Mouse (Mus musculus): Measurements from ENCODE around the gene Slc16a4.

Slc16a4 gene

DNA sequence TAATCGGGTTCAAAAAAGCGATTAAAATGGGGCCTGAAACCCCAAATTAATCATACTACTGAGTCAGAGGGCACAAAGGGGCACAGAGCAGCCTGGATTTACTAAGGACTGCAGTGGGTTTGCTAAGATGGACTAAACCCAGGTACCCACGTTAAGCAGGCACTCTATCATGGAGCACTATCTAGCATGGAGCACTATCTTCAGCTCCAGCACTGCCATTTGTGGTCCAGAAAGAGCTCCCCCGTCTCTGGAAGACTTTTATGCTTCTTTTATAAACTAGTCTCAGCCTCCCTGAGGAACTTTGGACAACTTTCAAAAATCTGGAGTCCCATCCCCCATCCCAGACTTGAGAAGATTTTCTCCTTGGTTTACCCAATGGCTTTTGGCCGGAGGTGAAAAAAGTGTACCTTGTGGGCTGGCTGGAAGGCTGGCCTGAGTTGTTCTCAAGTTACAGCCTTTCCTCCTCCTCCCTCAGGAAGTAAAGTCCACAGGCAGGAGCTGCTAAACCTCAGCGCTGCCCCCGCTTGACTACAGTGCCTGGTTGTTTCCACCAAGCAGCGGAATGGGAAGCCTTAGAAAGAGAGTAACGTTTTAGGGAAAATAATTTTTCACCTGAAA is at the start of gene Slc16a4:
TSS of gene Slc16a4 (plus strand) at position 467 of the 618 bp plus-strand sequence.
- peak; percentile 97 for DNase-seq

DNA sequence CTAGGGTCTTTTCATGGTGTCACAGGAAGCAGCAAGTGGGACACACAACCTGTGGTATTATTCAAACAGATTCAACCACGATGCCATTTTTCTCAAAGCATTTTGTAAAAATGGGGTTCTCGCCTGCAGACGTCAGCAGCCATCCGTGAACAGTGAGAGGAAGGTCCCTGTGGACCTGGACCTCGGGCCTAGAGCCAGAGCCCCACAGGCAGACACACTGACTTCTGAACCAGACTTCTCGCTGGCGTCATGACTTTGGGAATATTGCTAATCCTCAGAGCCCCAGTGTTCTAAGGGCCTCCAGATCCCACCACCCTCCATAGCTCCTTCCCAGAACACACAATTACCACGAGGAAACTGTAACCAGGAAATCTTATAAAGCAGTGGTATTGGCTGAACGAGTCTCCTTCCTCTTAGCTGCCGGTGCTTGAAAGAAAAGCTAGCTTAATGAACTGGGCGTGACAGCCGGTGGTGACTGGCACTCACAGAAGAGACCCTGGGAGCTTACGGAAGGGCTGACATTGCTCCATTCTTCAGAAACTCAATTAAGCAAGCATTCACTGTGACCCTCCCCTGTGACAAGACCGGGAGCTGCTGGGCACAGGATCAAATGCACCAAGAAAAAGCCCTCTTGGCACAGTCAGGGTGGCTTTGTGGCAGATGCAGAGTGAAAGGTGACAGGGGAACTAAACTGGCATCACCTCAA is 49.5 kb upstream of the Slc16a4 start:
- peak; percentile 57 for DNase-seq

DNA sequence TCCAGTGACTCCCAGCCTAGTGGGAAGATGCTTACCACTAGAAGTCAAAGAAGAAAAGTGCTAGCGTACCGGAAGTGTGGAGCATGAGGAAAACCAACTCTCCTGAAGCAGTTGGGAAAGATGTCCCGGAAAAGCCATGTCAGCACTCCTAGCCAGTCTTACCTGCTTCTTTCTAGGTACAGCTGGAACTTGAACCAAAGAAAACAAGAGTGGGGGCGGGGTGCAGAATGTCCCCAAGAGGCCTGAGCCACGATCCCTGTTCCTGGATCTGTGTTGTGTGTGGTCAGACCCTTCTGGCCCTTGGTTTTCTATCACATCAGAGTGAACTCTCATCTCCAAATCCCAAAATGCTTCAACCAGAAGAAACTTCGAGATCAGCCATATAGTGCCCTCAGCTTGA is 44.2 kb upstream of the Slc16a4 start:
- no peak for DNase-seq

DNA sequence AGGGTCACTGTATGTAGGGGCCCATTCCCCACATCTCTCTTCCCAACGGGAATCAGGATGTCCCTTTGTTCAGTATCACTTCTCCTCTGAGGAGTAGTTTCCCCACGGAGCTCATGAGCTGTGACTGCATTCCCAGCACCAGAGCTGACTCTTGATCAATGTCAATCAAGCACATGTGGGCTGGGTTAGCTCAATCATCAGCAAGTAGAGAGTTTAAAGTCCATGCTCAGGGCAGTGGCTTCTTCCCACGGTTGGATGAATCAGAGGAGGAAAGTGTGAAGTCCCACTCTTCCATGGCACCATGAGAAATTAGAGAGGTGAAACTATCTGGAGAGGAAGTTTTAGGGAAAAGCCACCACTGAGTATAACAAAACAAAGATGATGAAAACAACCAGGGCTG is 42.0 kb upstream of the Slc16a4 start:
- DNase-seq = peak; percentile 83

DNA sequence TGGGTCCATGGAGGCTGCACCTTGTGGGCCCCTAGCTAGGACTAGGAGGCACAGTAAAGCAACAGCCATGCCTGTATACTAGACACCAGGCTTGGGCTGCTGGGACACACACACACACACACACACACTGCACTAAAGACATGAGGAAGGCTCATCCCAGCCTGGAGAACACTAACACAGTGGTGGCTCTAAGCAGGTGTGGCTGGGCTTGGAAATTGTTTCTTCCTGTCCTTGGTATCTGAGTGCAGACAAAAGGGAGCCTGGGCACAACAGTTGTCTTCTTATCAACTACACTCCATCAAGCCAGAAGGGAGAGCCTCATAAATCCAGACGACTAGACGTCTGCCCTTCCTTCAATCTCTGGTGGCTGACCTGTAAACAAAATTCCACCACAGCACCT is 40.7 kb upstream of the Slc16a4 start:
- DNase-seq = no peak

DNA sequence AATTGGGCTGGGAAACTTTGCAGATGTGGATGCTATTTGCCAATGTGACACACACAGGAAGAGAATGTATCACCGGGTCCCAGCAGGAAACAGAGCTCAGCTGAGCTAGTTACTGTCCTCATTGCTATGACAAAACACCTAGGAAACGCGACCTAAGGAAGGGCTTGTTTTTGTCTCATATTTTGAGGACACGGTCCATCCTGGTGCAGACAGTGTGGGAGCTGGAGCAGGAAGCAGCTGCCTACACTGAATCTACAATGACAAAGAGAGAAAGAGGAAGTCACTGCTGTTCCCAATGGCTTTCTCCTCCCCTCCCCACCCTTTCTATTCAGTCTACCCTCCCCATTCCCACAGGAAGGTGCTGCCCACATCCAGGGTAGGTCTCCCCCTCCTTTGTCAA is 39.0 kb upstream of the Slc16a4 start:
- peak; percentile 38 for DNase-seq

DNA sequence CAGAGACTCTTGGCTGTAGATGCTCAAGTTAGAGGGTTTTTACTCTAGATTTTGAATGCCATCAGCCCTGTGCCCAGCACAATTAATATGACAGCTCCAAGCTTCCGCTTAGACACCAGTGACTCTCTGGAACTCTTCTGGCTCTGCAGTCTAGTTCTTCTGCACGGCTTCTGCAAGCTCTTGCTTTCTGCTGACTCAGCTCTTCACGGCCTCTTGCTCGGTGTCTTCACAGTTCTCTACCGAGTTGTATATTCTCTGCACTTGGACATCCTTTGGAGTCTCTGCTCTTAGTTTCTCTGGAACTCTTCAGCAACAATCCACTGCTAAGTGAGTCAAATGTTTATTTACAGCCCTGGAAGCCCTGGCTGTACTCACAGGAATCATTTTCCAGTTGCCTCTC is 37.1 kb upstream of the Slc16a4 start:
- DNase-seq = no peak

DNA sequence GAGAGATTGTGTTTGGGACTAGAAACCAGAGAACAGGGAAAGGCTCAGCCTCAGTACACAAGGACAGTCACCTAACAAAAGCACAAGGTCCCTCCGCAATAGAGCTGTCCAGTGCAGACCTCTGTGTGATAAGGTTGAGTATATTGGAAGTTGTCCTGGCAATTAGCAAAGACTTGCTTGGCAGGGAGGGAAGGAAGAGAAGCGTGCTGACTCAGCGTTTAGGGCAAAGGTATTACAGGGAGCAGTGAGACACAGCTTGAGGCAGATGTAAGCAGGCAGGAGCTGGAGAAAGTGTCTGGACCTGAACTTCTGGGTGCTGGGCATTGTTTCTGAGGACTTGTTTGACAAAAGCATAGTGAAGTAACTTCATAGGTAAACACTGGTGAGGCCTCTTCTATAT is 35.0 kb upstream of the Slc16a4 start:
- DNase-seq = no peak

DNA sequence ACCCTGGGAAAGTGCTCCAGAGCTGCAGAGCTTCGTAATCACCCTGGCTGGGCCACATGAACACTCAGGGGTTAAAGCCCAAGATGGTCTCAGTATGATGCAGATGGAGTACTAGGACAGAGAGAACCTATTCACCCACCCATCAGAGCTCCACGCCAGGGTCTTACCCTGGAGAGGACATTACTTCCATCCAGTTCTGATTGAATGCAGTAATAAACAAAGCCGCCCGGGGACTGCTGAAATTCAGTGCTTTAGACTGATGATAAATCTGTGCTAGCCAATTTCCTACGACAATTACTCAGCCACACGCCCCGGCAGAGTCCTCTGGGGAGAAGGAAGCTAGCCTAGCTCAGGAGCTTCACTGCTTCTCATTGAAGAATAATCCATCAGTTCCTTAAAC is 34.3 kb upstream of the Slc16a4 start:
- DNase-seq = no peak

DNA sequence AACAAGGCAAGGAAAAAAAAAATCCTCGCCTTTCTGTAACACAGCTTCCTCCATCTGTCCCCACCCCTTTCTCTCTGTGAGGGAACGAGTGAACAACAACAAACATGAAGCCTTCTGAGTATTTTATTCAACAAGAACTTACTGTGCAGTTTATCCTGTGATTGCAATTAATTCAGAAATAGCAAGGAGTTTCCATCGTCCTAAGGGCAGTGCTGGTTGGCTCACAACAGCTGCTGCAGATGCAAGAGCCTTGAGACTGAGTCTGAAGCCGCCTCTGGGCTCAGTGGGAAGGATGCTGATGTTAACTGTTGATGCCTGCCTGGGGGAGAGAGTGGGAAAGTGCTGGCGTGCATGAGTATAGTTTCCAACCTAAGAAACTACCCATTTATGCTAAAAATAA is 33.1 kb upstream of the Slc16a4 start:
- no peak for DNase-seq

DNA sequence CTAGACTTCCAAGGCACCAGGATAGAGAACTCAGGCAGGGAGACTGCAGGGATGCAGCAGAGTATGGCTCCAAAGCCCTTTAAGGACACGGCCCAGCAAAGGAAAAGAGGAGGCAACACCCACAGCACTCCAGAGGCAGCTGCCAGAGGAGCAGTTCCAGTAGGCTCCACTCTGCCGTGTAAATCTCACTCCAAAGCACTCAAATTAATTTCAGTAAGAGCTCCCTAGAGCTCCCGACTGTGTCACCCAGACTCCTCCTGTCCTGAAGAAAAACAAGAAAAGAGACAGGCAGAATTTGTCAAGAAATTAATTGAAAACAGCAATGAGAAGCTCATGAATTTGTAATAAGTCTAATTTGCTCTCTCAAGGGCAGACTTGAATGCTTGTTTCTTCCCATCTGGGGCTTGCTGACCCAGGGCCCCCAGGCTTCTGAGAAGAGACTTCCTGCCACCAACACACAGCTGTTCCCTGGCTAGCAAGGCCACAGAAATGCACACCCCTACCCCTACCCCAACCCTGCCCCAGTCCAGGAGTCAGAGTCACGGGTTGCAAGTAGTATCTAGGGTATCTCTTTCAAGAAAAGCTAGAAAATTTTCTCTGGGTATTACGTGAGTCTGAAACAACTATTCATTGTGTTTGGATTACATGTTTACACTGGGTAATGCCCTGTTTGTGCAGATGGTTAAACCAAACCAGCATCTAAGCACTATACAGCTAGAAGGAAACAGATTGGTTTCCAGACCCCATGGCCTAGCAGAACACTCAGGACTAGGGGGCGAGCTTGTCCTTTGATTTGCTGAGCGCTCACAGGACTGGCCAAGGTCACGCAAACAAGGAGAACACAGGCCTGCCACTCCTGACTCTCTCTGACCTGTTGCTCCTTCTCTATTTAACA is 29.8 kb upstream of the Slc16a4 start:
- DNase-seq = no peak

DNA sequence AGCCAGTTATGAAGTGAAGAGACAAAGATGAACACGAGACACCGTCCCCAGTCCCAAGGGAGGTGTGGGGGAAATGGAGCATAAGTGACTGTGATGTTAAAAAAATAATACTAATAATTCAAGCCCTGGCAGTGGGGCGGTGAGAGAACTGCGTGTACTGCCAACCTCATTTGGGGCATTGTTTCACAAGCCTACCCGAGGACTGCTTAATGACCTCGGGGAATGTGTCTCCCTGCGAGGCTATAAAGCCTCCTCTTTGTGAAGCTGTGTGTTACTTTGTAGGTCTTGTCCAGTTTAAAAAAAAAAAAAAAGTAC is 29.2 kb upstream of the Slc16a4 start:
- no peak for DNase-seq

DNA sequence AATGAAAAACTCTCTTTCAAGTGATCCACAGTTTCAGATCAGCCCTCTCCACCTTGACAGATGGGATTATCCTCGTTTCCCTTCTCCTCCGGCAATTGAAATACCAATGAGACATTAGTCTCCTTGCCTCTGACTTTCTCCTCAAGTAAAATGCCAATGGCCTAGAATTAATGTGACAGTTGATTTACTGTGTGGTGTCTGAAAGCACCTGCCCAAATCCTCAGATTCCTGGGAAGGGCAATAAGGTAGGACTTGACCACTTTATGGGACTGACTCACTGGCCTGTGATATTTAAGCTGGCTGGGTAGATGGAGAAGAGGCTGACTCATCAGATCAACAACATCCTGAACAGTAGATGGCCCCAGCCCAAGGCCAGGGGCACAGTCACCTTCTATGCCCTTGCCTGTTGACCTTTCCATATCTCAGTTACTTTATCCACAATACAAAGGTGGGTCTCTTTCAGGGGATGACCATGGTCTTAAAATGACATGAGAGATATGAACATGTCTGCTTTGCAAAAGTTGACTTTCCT is 24.1 kb upstream of the Slc16a4 start:
- no peak for DNase-seq

DNA sequence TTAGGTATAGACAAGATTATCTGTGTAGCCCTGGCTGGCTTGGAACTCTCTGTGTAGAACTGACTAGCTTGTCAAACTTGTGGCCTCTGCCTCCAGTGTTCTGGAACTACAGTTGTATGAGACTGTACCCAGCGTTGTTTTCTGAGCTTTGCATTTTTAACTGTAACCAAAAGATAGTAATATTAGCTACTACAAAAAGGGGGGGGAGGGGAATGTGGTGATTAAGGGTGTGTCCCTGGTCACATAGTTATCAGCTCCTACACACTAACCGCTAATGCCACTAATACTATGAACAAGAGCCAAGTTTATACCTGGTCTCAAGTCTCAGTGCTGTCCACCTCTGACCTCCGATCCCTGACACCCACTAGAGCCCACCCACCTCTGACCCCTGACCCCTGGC is 18.6 kb upstream of the Slc16a4 start:
- DNase-seq = no peak

DNA sequence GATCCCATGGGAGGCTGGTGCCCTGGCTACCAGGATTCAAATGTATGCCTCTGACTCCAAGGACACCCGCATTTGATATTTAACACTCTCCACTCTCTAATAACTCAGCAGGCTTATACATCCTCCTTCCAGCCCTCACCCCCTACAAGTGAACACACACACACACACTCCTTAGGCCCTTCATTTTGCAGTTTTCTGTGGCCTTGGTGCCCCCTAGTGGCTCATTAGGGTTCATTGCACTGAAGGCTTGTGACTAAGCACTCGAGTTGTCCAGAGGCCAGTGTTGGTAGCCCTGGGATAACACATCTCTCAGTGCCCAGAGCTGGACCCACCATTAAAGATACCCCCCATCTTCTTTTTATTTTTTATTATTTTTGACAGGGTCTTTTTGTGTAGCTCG is 17.2 kb upstream of the Slc16a4 start:
- DNase-seq = peak; percentile 78

DNA sequence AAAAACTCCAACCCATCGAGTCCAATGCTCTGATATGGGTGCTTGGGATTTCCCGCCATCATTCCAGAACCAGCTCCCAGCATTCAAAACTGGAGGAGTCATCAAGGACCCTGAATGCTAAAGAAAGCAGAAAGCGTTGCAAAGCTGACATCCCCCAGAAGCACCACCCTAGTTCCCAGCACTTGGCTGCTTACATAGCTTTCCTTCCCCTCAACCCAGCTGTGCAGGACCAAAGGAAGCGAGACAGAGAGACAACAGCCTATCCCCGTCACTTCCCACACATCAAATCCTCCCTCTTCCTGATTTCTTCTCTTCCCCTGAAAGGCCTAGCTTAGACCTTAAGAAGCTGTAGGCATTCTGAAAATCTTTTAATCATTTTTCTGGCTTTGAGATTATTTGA is 15.7 kb upstream of the Slc16a4 start:
- DNase-seq = no peak

DNA sequence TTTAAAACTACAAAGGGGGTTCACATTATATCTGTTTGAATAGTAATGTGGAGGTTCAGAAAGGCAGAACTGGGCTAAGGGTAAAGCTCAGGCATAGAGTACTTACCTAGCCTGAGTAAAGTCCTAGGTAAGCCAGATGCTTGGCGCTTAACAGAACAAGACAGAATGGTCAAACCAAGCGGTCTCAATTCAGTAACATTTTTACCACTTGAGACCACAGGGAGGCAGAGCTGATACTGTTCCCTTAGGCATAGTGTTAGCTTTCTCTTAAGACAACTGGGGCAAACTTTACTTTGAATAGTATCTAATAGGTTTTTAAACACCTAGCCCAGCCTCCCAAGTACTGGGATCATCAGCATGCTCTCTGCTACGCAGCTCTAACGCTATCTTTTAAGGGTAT is 15.0 kb upstream of the Slc16a4 start:
- peak; percentile 60 for DNase-seq

DNA sequence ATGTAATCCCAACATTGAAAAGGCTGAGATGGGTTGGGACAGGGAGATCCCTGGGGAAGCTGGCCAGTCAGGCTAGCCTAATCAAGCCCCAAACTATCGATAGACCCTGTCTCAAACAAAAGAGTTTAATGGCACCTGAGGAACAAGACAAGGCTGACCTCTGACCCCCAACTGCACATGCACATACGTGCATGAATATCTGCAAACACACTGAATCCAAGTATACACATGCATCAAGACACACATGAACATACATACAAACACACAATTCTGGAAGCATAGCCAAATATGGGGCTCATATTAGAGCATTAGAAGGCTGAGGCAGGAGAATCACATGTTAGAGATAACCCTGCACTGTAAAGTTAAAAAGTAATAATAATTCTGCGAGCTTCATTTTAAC is 14.4 kb upstream of the Slc16a4 start:
- DNase-seq = no peak

DNA sequence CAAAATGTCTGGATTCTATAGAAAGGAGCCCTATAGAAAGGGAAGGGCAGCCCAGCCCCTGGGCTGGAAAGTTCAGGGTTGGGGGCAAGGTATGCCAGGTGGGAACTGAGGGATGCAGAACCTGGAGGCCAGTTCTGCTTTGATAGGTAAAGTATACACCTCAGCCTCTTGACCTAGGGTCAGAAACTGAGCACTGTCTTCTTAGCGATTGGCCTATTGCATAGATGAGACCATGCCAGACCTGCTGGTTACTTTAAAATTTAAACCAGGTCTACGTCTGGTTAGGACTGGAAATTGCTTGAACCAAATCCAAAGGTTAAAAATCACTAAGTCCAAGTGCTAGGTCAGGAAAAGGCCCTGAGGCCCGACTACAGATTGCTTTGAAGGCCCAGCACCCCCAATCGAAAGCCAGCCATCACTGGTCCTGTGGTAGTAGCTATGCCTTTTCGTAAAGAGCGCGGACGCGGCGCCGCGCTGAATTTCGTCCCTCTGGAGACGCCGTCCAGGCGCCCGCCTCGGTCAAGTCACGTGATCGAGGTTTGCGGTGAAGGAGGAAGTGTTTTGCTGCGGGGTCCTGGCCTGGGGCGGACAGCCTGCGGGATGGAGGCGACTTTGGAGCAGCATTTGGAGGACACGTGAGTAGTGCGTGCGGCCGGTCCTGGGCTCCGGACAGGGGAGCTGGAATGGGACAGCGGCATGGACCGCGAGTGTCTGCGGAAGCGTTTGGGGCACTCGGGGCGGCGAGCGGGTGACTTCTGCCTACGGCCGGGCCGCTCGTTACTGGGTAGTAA is 12.4 kb upstream of the Slc16a4 start, which contains the start of gene Lamtor5:
TSS of gene Lamtor5 (plus strand) at position 380 of the 791 bp plus-strand sequence.
- DNase-seq = peak; percentile 94

DNA sequence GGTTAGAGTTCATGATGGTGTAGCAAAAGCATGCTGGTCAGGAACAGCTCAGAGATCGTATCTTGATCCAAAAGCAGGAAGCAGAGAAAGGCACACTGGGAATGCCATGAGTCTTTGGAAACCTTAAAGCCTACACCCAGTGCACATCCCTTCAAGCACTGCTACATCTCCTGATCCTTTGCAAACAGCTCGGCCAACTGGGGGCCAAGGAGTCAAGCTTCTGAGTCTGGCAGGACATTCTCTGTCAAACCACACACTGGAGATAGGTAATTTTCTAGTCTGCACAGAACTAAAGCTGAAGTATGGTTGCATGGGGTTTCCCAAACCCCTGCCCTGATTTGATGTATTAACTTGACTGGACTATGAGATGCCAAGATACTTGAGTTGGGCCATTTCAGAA is 4.9 kb upstream of the Slc16a4 start:
- no peak for DNase-seq

DNA sequence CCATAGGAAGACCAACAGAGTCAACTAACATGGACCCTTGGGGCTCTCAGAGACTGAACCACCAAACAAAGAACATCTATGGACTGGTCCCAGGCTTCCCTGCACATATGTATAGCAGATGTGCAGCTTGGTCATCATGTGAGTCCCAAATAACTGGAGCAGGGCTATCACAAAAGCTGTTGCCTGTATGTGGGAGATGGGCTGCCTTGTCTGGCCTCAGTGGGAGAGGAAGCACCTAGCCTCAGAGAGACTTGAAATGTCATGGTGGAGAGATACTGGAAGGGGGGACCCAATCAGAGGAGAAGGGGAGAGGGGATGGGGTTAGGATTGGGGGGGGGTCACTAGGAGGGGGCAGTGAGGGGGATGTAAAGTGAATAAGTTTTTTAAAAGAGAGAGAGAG is 3.7 kb upstream of the Slc16a4 start:
- no peak for DNase-seq

DNA sequence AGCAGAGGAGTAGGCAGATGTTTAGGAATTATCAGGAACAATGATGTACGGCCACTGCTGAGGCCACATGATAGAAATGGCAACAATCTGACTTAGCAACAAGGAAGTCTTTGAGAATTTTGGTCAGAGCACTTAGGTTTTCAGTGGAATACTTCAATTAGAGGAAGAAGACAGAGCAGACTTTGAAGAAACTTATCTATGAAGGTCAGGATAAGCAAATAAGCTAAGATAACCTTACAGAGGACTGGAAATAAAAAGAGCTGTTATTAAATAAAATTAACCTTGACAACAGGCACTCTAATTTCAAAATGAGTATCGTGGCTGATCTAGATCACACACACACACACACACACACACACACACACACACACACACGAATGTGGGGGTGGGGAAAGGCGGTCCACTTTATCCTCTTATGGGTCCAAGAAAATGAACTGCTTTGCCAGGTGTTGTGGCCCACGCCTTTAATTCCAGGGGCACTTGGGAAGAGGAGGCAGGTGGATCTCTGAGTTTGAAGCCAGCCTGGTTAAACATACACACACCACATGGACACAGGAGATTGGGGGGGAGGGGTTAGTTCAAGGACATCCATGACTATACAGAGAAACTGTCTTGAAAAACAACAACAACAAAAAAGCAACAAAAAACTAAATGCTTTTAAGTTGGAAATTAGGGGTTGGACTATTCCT is 4.8 kb downstream of the Slc16a4 start:
- no peak for DNase-seq
